Mouse (Mus musculus): ENCODE data around the gene Gab2. TPM values are rescaled to one million over a fixed set of nuclear protein-coding genes. Genes with fewer than 3 reads are reported as not detected.
A peak's percentile ranks its signal among the peaks of the same experiment; 100 is the strongest.

Gene Gab2
- 7.8 and 12.1 TPM in 2 replicates for polyA plus RNA-seq (2014; fragmentation: Nextera tagmentation; extraction: Ambion mirVana)

DNA sequence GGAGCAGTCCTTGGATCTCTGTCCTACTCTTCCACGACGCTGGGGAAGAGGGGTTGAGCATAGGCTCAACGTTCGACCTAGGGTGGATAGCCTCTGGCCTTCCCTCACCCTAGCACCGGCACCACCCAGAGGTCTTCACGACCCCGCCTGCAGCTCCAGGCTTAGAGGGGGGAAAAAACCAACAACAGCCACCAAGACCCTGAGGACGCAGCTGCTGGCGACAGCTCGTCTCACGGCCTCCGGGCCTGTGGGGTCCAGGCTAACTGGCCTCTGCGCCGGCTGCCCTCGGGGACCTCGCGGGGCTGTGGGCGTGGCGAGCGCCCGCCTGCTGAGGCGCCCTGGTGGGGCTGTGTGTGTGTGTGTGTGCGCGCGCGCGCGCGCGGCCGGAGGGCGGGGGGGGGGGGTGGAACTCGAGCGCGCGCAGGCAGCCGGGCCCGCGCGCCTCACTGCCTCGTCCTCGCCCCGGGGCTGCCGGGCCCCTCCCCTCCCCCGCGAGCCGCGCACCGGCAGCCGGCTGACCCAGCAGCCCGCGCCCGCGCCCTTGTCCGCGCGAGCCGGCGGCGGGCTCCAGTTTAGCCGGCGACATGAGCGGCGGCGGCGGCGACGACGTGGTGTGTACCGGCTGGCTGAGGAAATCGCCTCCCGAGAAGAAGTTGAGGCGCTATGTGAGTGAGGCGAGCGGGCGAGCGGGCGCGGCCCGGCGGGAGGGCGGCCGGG, at the start of gene Gab2:
Gene Gab2, plus strand, starts transcription at position 345 of the 717 bp plus-strand sequence.
- Histone ChIP-seq H3K9ac (ENCODE audit: low read depth, low read length) (peak within 1 kb of the TSS; percentile 97), H3K27ac (ENCODE audit: low read depth, low read length) (peak within 1 kb of the TSS; percentile 95), H3K9me3 (ENCODE audit: control insufficient read depth, low read length) (no peaks in the 10 kb centered on the region), H3K4me3 (ENCODE audit: low read length) (peak within 1 kb of the TSS; percentile 89), H3K4me1 (ENCODE audit: control insufficient read depth, insufficient read depth, low read length) (peaks cover 38% of the 10 kb centered on the region), H3K4me2 (replicated peaks; ENCODE audit: low read depth, low read length) (peak within 1 kb of the TSS; percentile 64), H3K27me3 (ENCODE audit: control insufficient read depth, insufficient read depth, low read length) (no peaks in the 10 kb centered on the region), H3K36me3 (ENCODE audit: control insufficient read depth, insufficient read depth, low read length) (no peaks in the 10 kb centered on the region)
- 0% methylated on average over 44 of the region's 83 CpGs for WGBS
- ATAC-seq (ENCODE audit: low FRiP score, low TSS enrichment), result peak; percentile 90

DNA sequence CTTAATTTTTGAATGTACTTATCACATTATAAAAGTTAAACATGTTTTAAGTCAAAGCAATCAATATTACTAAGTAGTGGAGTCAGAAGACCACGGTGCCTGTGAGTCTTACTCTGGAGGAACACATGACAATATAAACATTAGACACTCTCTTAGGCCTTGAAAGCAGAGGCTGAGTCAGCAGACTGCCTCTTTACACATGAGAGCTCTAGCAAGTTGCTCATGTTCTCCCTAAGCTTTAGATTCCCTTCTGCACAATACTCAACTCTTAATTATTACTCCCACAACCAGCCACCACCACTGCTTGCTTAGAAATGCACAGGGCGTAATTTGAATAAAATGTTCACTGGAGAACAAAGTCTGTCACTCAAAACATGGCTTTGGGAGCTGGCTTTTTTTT, 49.0 kb upstream of the Gab2 start:
- ATAC-seq (ENCODE audit: low FRiP score, low TSS enrichment), result peak; percentile 43; the same call in 1 of the 2 replicates
- Histone ChIP-seq H3K4me3 (ENCODE audit: low read length) (no peak overlapping the region), H3K4me1 (ENCODE audit: control insufficient read depth, insufficient read depth, low read length) (no peaks in the 10 kb centered on the region), H3K4me2 (replicated peaks; ENCODE audit: low read depth, low read length) (no peak overlapping the region), H3K9ac (ENCODE audit: low read depth, low read length) (no peak overlapping the region), H3K27ac (ENCODE audit: low read depth, low read length) (no peak overlapping the region), H3K9me3 (ENCODE audit: control insufficient read depth, low read length) (no peaks in the 10 kb centered on the region), H3K27me3 (ENCODE audit: control insufficient read depth, insufficient read depth, low read length) (no peaks in the 10 kb centered on the region), H3K36me3 (ENCODE audit: control insufficient read depth, insufficient read depth, low read length) (no peaks in the 10 kb centered on the region)
- WGBS, result 61% methylated on average over 2 of the region's 2 CpGs

DNA sequence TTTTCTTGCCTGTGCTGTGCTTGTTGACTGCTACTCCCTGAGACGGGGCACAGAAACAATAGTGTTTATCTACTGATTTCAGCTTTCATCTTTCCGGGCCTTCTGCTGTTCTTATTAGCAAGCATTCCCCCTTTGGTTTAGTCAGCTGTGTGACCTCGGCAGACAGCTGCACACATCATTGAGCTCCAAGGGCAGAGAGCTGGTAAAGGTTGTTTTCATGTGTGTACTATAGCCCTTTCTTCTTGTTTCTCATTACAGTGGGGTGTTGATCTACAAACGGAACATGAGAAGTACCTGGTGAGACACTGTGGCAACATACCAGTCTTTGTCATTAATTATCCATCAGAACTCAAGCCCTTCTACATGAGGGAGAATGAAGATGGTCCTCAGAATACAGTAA, 41.7 kb upstream of the Gab2 start:
- Histone ChIP-seq H3K36me3 (ENCODE audit: control insufficient read depth, insufficient read depth, low read length) (no peaks in the 10 kb centered on the region; the same call in 1 of the 2 replicates), H3K4me2 (replicated peaks; ENCODE audit: low read depth, low read length) (no peak overlapping the region), H3K27me3 (ENCODE audit: control insufficient read depth, insufficient read depth, low read length) (no peaks in the 10 kb centered on the region), H3K9ac (ENCODE audit: low read depth, low read length) (no peak overlapping the region), H3K4me1 (ENCODE audit: control insufficient read depth, insufficient read depth, low read length) (no peaks in the 10 kb centered on the region), H3K4me3 (ENCODE audit: low read length) (no peak overlapping the region), H3K9me3 (ENCODE audit: control insufficient read depth, low read length) (no peaks in the 10 kb centered on the region), H3K27ac (ENCODE audit: low read depth, low read length) (no peak overlapping the region)
- 33% methylated on average over 4 of the region's 4 CpGs for WGBS
- ATAC-seq (ENCODE audit: low FRiP score, low TSS enrichment), result peak; percentile 81

DNA sequence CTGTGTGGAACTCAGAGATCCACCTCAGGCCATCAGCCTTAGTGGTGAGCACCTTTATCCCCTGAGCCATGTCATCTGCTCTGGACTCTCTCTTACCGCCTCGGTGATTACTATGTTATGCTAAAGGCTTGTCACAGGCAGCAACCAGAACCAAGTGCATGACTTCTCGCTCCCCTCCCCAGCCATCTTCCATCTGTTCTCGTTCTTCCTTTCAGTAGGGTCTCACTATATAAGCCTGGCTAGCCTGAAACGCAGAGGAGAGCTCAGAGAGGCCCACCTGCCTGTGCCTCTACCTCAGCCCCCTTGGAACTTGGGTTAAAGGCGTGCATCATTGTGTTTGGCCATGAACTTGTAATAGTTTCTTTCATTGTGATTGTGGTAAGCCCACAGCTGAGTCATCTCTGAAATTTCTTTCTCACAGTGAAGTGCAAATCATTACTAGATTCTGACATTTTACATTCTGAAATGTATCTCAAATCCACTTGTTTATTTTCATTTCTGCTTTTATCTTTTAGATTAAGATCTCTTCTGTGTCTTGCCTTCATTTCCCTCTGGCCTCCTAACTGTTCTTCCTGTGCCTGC, 39.4 kb upstream of the Gab2 start:
- H3K4me2 ChIP-seq (replicated peaks; ENCODE audit: low read depth, low read length), result no peak overlapping the region
- no peaks in the 10 kb centered on the region for H3K9me3 ChIP-seq (ENCODE audit: control insufficient read depth, low read length)
- H3K4me3 ChIP-seq (ENCODE audit: low read length), result no peak overlapping the region
- no peaks in the 10 kb centered on the region for H3K4me1 ChIP-seq (ENCODE audit: control insufficient read depth, insufficient read depth, low read length)
- no peaks in the 10 kb centered on the region for H3K27me3 ChIP-seq (ENCODE audit: control insufficient read depth, insufficient read depth, low read length)
- 0 out of 2 replicates have a peak, but pooled peaks have one; percentile 22 for ATAC-seq (ENCODE audit: low FRiP score, low TSS enrichment)
- H3K27ac ChIP-seq (ENCODE audit: low read depth, low read length), result no peak overlapping the region
- WGBS, result 74% methylated on average over 6 of the region's 6 CpGs
- H3K9ac ChIP-seq (ENCODE audit: low read depth, low read length), result no peak overlapping the region
- H3K36me3 ChIP-seq (ENCODE audit: control insufficient read depth, insufficient read depth, low read length), result peaks cover 2% of the 10 kb centered on the region; the same call in 1 of the 2 replicates

DNA sequence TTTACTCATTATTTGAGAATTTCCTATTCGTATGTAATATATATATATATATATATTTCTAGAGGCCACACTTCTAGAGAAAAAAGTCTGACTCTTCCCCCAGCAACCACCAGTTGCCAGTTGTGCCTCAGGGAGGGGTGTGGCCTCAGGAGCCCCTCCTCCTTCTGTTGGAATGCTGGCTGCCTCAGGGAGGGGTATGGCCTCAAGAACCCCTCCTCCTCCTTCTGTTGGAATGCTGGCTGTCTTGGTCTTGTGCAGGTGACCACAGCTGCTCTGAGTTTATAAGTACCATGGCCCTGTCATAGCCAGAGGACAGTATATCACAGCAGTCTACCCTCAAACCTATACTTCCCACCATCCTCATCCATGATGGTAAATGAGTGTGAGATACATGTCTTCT, 38.4 kb upstream of the Gab2 start:
- Histone ChIP-seq H3K4me3 (ENCODE audit: low read length) (no peak overlapping the region), H3K4me1 (ENCODE audit: control insufficient read depth, insufficient read depth, low read length) (no peaks in the 10 kb centered on the region), H3K27me3 (ENCODE audit: control insufficient read depth, insufficient read depth, low read length) (no peaks in the 10 kb centered on the region), H3K36me3 (ENCODE audit: control insufficient read depth, insufficient read depth, low read length) (peaks cover 2% of the 10 kb centered on the region; the same call in 1 of the 2 replicates), H3K9me3 (ENCODE audit: control insufficient read depth, low read length) (no peaks in the 10 kb centered on the region), H3K4me2 (replicated peaks; ENCODE audit: low read depth, low read length) (no peak overlapping the region), H3K27ac (ENCODE audit: low read depth, low read length) (no peak overlapping the region), H3K9ac (ENCODE audit: low read depth, low read length) (no peak overlapping the region)
- 91% methylated on average over 1 of the region's 1 CpGs for WGBS
- ATAC-seq (ENCODE audit: low FRiP score, low TSS enrichment), result peak; percentile 21; the same call in 1 of the 2 replicates

DNA sequence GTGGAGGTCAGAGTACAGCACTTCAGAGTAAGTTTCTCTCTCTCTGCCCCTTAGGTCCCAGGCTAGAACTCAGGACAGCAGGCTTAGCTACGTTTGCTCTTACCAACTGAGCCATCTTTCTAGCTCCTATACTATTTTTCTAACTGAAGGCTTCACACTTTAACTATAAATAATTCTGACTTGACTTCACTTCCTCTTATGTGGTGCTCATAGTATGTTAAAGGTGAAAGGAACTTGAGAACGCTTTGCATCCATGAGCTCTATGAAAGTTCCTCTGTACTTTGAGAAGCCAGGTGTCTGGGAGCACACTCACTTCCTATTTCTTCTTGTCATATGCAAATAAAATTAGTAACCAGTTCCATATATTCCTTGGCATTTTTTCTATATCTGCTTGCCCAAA, 20.4 kb upstream of the Gab2 start:
- H3K4me1 ChIP-seq (ENCODE audit: control insufficient read depth, insufficient read depth, low read length), result no peaks in the 10 kb centered on the region
- H3K27me3 ChIP-seq (ENCODE audit: control insufficient read depth, insufficient read depth, low read length), result no peaks in the 10 kb centered on the region
- no peak overlapping the region for H3K27ac ChIP-seq (ENCODE audit: low read depth, low read length)
- 71% methylated on average over 2 of the region's 2 CpGs for WGBS
- no peak overlapping the region for H3K4me2 ChIP-seq (replicated peaks; ENCODE audit: low read depth, low read length)
- no peaks in the 10 kb centered on the region for H3K9me3 ChIP-seq (ENCODE audit: control insufficient read depth, low read length)
- no peak overlapping the region for H3K9ac ChIP-seq (ENCODE audit: low read depth, low read length)
- peaks cover 3% of the 10 kb centered on the region; the same call in 1 of the 2 replicates for H3K36me3 ChIP-seq (ENCODE audit: control insufficient read depth, insufficient read depth, low read length)
- ATAC-seq (ENCODE audit: low FRiP score, low TSS enrichment), result no peak
- no peak overlapping the region for H3K4me3 ChIP-seq (ENCODE audit: low read length)

DNA sequence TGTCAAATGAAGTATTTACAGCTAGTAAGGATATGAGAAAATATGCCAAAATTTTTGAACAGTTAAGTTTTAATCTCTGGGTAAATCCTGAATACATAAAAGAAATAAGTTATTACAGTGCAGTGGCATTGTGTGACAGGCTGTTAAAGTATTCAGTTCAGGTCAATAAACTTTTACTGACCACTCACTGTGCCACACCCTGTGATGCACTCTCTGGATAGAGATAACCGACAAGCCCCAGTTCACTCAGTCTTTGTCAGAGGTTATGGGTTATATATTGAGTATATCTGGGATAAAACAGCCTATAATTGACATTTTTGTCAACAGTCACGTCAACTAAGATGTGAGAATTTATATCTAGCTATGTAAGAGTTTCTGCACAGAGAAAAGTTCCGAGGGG, 9.9 kb upstream of the Gab2 start:
- 35% methylated on average over 3 of the region's 3 CpGs for WGBS

DNA sequence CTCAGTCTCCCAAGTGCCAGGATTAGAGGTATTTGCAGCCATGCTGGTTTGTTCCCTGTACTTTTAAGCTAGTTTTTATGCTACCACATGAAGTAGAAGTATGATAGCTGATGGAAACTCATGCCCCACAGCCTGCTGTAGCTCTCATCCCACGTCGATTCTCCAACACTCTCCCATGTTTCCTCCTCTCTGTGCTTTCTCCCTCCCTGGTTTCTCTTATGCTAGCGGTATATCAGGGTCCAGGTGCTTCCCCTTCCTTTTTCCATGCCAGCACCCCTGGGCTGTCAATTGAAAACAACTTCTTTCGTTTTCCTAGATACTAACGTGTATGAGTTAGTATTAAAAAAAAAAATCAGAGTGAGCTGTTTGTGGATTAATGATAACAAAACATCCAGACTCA, 9.3 kb upstream of the Gab2 start:
- WGBS, result 79% methylated on average over 5 of the region's 5 CpGs
- H3K36me3 ChIP-seq (ENCODE audit: control insufficient read depth, insufficient read depth, low read length), result no peaks in the 10 kb centered on the region

More for the DNA sequence above, 9.9 kb upstream of the Gab2 start:
- no peak overlapping the region for H3K4me2 ChIP-seq (replicated peaks; ENCODE audit: low read depth, low read length)
- no peaks in the 10 kb centered on the region; the same call in 1 of the 2 replicates for H3K4me1 ChIP-seq (ENCODE audit: control insufficient read depth, insufficient read depth, low read length)
- no peaks in the 10 kb centered on the region for H3K27me3 ChIP-seq (ENCODE audit: control insufficient read depth, insufficient read depth, low read length)
- H3K36me3 ChIP-seq (ENCODE audit: control insufficient read depth, insufficient read depth, low read length), result no peaks in the 10 kb centered on the region
- H3K9me3 ChIP-seq (ENCODE audit: control insufficient read depth, low read length), result no peaks in the 10 kb centered on the region
- H3K4me3 ChIP-seq (ENCODE audit: low read length), result no peak overlapping the region
- ATAC-seq (ENCODE audit: low FRiP score, low TSS enrichment), result peak; percentile 66; the same call in 1 of the 2 replicates
- no peak overlapping the region for H3K9ac ChIP-seq (ENCODE audit: low read depth, low read length)
- H3K27ac ChIP-seq (ENCODE audit: low read depth, low read length), result no peak overlapping the region

DNA sequence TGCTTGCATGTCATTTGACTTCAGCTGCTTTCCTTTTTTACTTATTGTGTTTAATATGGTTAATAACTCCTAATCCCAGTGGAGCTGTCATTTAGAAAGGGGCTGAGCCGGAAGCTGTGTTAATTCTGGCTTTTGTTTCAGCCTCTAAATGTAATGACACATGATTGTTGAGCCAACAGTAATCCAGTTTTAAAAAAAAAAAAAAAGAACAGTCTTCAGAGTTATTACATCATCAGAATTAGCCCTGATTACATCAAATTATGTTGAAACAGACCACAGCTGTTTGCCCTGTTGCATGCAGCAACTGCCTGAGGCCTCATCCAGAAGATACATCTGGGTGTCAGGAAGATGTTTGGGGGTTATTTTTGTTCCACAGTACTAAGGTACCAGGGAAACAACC, 6.4 kb upstream of the Gab2 start:
- H3K9ac ChIP-seq (ENCODE audit: low read depth, low read length), result no peak overlapping the region
- no peak for ATAC-seq (ENCODE audit: low FRiP score, low TSS enrichment)
- H3K27ac ChIP-seq (ENCODE audit: low read depth, low read length), result no peak overlapping the region
- H3K36me3 ChIP-seq (ENCODE audit: control insufficient read depth, insufficient read depth, low read length), result no peaks in the 10 kb centered on the region
- no peak overlapping the region for H3K4me2 ChIP-seq (replicated peaks; ENCODE audit: low read depth, low read length)
- peaks cover 11% of the 10 kb centered on the region; the same call in 1 of the 2 replicates for H3K4me1 ChIP-seq (ENCODE audit: control insufficient read depth, insufficient read depth, low read length)
- no peaks in the 10 kb centered on the region for H3K9me3 ChIP-seq (ENCODE audit: control insufficient read depth, low read length)
- 58% methylated on average over 1 of the region's 1 CpGs for WGBS
- no peaks in the 10 kb centered on the region for H3K27me3 ChIP-seq (ENCODE audit: control insufficient read depth, insufficient read depth, low read length)
- H3K4me3 ChIP-seq (ENCODE audit: low read length), result no peak overlapping the region

More for the DNA sequence above, 9.3 kb upstream of the Gab2 start:
- no peak for ATAC-seq (ENCODE audit: low FRiP score, low TSS enrichment)
- Histone ChIP-seq H3K4me2 (replicated peaks; ENCODE audit: low read depth, low read length) (no peak overlapping the region), H3K9ac (ENCODE audit: low read depth, low read length) (no peak overlapping the region), H3K4me1 (ENCODE audit: control insufficient read depth, insufficient read depth, low read length) (no peaks in the 10 kb centered on the region; the same call in 1 of the 2 replicates), H3K27ac (ENCODE audit: low read depth, low read length) (no peak overlapping the region), H3K27me3 (ENCODE audit: control insufficient read depth, insufficient read depth, low read length) (no peaks in the 10 kb centered on the region), H3K9me3 (ENCODE audit: control insufficient read depth, low read length) (no peaks in the 10 kb centered on the region), H3K4me3 (ENCODE audit: low read length) (no peak overlapping the region)
